Mouse (Mus musculus): ENCODE results near the gene Palm.

Palm gene

GRCm38 (mm10) chr10:79800508-79800907 lies 7.1 kb downstream of the Palm start:
- DNase-seq = no peak

- DNase-seq = no peak
These were observed 8.5 kb downstream of the Palm start for GRCm38 (mm10) chr10:79801837-79802236.

GRCm38 (mm10) chr10:79802331-79802971 lies 9.1 kb downstream of the Palm start:
- no peak for DNase-seq

- no peak for DNase-seq
These were observed 10.4 kb downstream of the Palm start for GRCm38 (mm10) chr10:79803716-79804323.

GRCm38 (mm10) chr10:79805636-79806035 lies 12.3 kb downstream of the Palm start:
- no peak for DNase-seq

GRCm38 (mm10) chr10:79806331-79806730 lies 13.0 kb downstream of the Palm start:
- no peak for DNase-seq

- no peak for DNase-seq
These were observed 13.6 kb downstream of the Palm start for GRCm38 (mm10) chr10:79806972-79807371.

- no peak for DNase-seq
These were observed 14.5 kb downstream of the Palm start for GRCm38 (mm10) chr10:79807826-79808225.

GRCm38 (mm10) chr10:79808728-79809127 lies 15.4 kb downstream of the Palm start:
- DNase-seq = no peak

GRCm38 (mm10) chr10:79811736-79812637 lies 18.6 kb downstream of the Palm start:
- DNase-seq = peak; percentile 61 to 68

GRCm38 (mm10) chr10:79814271-79814842 lies 21.0 kb downstream of the Palm start:
- DNase-seq = no peak

- no peak for DNase-seq
These were observed 22.5 kb downstream of the Palm start for GRCm38 (mm10) chr10:79815671-79816494.

GRCm38 (mm10) chr10:79817111-79817510 lies 23.7 kb downstream of the Palm start:
- no peak for DNase-seq

- no peak for DNase-seq
These were observed 24.9 kb downstream of the Palm start for GRCm38 (mm10) chr10:79818225-79818624.

GRCm38 (mm10) chr10:79819606-79820005 lies 26.2 kb downstream of the Palm start:
- DNase-seq = no peak

GRCm38 (mm10) chr10:79820277-79820676 lies 26.9 kb downstream of the Palm start:
- DNase-seq = no peak

GRCm38 (mm10) chr10:79820782-79821181 lies 27.4 kb downstream of the Palm start, which contains the start of gene Misp:
Gene Misp, plus strand, starts transcription at chr10:79820989.
- DNase-seq = no peak

- DNase-seq = no peak
These were observed 28.4 kb downstream of the Palm start for GRCm38 (mm10) chr10:79821731-79822130.

GRCm38 (mm10) chr10:79822372-79822771 lies 29.0 kb downstream of the Palm start:
- DNase-seq = no peak

GRCm38 (mm10) chr10:79823011-79823410 lies 29.6 kb downstream of the Palm start:
- no peak for DNase-seq

GRCm38 (mm10) chr10:79824413-79824812 lies 31.0 kb downstream of the Palm start:
- no peak for DNase-seq

GRCm38 (mm10) chr10:79831583-79831982 lies 38.2 kb downstream of the Palm start:
- no peak for DNase-seq
